Mouse (Mus musculus) MEL (cell line): ENCODE results near the gene Chd2.

Experiments used
- TAL1 ChIP-seq: IDR thresholded peaks from 2 replicates; pipeline ENCODE4 v1.6.1; 2012; ENCODE audit warnings: mild to moderate bottlenecking, inconsistent platforms, low read length, moderate library complexity, mixed read lengths
- TCF12 ChIP-seq: IDR thresholded peaks from 2 replicates; pipeline ENCODE4 v1.6.1; 2014; ENCODE audit warnings: low read depth, mild to moderate bottlenecking, inconsistent platforms, low read length, improper control_type of control experiment, moderate library complexity

DNA sequence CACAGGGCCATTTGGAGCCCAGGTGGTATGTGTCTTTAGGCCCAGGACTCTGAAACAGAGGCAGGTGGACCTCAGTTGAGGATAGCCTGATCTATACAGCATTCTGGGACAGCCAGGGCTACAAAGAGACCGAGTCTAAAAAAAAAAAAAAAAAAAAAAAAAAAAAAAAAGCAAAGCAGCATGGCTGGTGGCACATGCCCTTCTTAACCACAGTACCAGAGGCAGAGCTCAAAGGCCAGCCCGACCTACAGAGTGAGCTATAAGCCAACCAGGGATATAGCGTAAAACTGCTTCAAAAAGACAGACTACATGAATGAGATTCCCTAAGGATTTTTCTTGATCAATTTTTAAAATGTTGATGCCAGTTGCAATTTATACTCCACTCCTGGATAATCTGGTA lies 9.5 kb downstream of the Chd2 start:
- TF ChIP-seq TAL1 (no peak), TCF12 (no peak)
